Mouse (Mus musculus): ENCODE data around the gene Retnla. TPM values are rescaled to one million over a fixed set of nuclear protein-coding genes. Genes with fewer than 3 reads are reported as not detected.
"Not testable (repeated sequence)": the region's sequence is repeated elsewhere in the genome, so short reads cannot be mapped to it uniquely, and the experiment has no call there.

Retnla gene
- polyA plus RNA-seq, 1 experiment from 2014 or later = not detected

DNA sequence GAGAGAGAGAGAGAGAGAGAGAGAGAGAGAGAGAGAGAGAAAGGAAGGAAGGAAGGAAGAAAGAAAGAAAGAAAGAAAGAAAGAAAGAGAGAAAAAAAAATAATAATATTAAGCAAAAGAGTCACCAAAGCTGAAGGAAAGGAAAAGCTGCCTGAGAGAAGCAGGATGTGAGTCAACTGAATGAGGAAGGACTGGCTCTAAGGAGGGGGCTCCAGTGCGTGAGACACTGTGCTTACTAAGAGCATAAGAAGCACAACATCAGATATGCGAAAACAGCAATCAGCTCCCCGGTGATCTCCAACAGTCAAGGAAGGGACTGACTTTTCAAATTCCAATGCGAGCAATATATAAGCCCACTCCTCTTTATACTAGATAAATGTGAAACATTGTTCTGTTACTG, 13.3 kb upstream of the Retnla start:
- Histone ChIP-seq H3K4me3 (replicated peaks) (no peak overlapping the region), H3K27me3 (no peaks in the 10 kb centered on the region), H3K4me2 (no peak overlapping the region), H3K9ac (no peak overlapping the region), H3K36me3 (no peaks in the 10 kb centered on the region), H3K27ac (no peak overlapping the region), H3K4me1 (replicated peaks) (no peaks in the 10 kb centered on the region), H3K9me3 (replicated peaks) (no peaks in the 10 kb centered on the region)
- WGBS (ENCODE audit: insufficient replicate concordance) = 46% methylated on average over 4 of the region's 4 CpGs
- DNase-seq (no peak), ATAC-seq (ENCODE audit: low read depth) (no peak)

DNA sequence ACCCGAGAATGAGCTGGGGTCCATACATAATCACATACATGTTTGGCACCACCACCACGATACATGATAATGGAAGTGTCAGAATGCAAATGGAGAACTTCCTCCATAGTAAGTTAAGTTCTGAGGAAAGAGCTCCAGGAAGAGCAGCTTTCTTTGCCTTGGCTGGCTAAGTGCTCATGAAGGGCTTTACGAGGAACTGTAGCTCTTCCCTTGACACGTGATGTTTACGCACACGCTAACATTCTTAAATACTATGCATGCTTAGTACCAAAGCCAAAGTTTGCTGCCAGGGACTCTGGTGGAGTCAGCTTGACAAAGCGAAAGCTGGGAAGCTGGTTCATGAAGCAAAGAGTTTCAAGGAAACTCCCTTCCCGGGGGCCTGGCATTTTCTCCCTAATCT, 10.3 kb upstream of the Retnla start:
- DNase-seq (no peak), ATAC-seq (ENCODE audit: low read depth) (no peak)
- no peaks in the 10 kb centered on the region for H3K4me1 ChIP-seq (replicated peaks)

DNA sequence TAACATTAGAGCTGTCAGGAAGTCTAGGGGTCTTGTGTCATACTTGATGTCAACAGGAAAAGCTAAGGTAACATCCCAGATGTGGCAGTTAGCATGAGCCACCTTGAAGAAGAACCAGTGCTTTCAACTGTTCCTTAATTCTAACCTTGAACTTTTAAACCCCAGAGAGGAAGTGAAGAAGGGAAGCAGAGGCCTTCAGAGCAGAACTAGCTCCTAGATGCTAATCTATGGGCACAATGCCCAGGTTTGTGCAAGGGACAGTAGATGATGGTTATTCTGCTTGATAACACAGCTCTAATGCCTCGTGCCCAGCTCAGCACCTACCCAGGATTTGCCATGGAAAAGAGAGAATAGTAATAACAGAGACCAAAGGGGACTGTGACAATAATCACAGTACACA, 8.7 kb upstream of the Retnla start:
- H3K9ac ChIP-seq; H3K27ac ChIP-seq; DNase-seq; H3K4me1 ChIP-seq (replicated peaks); H3K36me3 ChIP-seq; H3K4me3 ChIP-seq (replicated peaks); ATAC-seq (ENCODE audit: low read depth); H3K9me3 ChIP-seq (replicated peaks); H3K4me2 ChIP-seq; H3K27me3 ChIP-seq: not testable (repeated sequence)
- 24% methylated on average over 1 of the region's 1 CpGs for WGBS (ENCODE audit: insufficient replicate concordance)

More for the DNA sequence above, 10.3 kb upstream of the Retnla start:
- no peaks in the 10 kb centered on the region for H3K36me3 ChIP-seq
- H3K9me3 ChIP-seq (replicated peaks) = no peaks in the 10 kb centered on the region
- H3K4me2 ChIP-seq = no peak overlapping the region
- H3K9ac ChIP-seq = no peak overlapping the region
- no peak overlapping the region for H3K4me3 ChIP-seq (replicated peaks)
- WGBS (ENCODE audit: insufficient replicate concordance) = 66% methylated on average over 8 of the region's 8 CpGs
- H3K27ac ChIP-seq = no peak overlapping the region
- no peaks in the 10 kb centered on the region for H3K27me3 ChIP-seq

DNA sequence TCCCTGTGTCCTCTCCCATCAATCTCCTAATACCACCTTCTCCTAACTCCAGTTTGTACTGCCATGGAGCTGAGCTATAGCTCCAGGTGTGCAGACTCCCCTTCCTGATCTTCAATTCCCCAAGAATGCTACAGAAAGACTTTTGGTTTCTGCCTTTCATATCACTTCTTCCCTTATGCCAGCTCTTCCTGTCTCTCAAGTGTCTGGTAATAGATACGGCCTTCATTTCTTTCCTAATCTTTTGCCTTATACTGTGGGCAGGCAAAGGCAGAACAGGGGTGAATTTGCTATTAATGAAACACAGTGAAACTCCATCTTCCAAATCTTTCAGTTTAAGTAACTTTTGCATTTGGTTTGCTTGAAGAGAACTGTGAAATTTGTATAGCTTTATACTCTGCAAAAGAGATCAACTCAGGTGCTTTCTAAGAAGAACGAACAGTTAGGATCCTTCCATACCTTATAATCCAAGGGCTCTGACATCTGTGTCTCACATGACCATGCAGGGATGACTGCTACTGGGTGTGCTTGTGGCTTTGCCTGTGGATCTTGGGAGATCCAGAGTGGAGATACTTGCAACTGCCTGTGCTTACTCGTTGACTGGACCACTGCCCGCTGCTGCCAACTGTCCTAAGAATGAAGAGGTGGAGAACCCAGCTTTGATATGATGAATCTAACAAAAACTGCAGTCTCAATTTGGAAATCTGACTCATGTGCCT, 1.5 kb downstream of the Retnla start:
- no peak overlapping the region for H3K4me3 ChIP-seq (replicated peaks)
- no peak for ATAC-seq (ENCODE audit: low read depth)

DNA sequence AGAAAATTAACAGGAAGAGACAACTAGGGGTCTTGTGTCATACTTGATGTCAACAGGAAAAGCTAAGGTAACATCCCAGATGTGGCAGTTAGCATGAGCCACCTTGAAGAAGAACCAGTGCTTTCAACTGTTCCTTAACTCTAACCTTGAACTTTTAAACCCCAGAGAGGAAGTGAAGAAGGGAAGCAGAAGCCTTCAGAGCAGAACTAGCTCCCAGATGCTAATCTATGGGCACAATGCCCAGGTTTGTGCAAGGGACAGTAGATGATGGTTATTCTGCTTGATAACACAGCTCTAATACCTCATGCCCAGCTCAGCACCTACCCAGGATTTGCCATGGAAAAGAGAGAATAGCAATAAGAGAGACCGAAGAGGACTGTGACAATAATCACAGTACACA, 22.7 kb downstream of the Retnla start:
- not testable (repeated sequence) for H3K9ac ChIP-seq; H3K4me2 ChIP-seq; H3K4me1 ChIP-seq (replicated peaks); DNase-seq; ATAC-seq (ENCODE audit: low read depth); H3K4me3 ChIP-seq (replicated peaks); H3K27me3 ChIP-seq; H3K9me3 ChIP-seq (replicated peaks); H3K27ac ChIP-seq; H3K36me3 ChIP-seq
- WGBS (ENCODE audit: insufficient replicate concordance) = 74% methylated on average over 1 of the region's 1 CpGs

More for the DNA sequence above, 1.5 kb downstream of the Retnla start:
- Histone ChIP-seq H3K36me3 (no peaks in the 10 kb centered on the region), H3K4me1 (replicated peaks) (no peaks in the 10 kb centered on the region), H3K9me3 (replicated peaks) (no peaks in the 10 kb centered on the region), H3K4me2 (no peak overlapping the region), H3K27ac (no peak overlapping the region), H3K27me3 (no peaks in the 10 kb centered on the region), H3K9ac (no peak overlapping the region)
- 52% methylated on average over 4 of the region's 4 CpGs for WGBS (ENCODE audit: insufficient replicate concordance)
- DNase-seq = no peak

DNA sequence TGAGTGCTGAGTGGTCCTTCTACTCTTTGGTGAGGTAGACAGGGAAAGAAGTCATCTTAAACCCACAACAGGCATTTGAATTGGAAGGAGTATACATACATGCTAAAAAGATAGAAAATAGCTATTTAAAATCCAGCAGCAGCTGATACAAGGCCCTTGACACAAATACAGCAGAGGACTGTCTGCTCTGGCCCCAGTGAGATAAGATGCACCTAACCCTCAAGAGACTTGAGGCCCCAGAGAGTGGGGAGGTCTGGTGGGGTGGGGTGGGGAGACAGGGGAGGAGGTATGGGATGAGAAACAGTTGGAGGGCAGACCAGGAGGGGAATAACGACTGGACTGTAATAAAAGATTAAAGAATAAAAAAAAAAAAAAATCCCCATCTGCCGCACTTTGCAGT, 25.3 kb downstream of the Retnla start:
- ATAC-seq (ENCODE audit: low read depth) (peak; percentile 79), DNase-seq (peak; percentile 20)
- Histone ChIP-seq H3K4me3 (replicated peaks) (no peak overlapping the region), H3K27ac (no peak overlapping the region), H3K4me1 (replicated peaks) (peaks cover 8% of the 10 kb centered on the region; the same call in 1 of the 2 replicates), H3K27me3 (no peaks in the 10 kb centered on the region), H3K9ac (no peak overlapping the region), H3K4me2 (no peak overlapping the region), H3K9me3 (replicated peaks) (no peaks in the 10 kb centered on the region), H3K36me3 (no peaks in the 10 kb centered on the region)
- 42% methylated on average over 2 of the region's 2 CpGs for WGBS (ENCODE audit: insufficient replicate concordance)

DNA sequence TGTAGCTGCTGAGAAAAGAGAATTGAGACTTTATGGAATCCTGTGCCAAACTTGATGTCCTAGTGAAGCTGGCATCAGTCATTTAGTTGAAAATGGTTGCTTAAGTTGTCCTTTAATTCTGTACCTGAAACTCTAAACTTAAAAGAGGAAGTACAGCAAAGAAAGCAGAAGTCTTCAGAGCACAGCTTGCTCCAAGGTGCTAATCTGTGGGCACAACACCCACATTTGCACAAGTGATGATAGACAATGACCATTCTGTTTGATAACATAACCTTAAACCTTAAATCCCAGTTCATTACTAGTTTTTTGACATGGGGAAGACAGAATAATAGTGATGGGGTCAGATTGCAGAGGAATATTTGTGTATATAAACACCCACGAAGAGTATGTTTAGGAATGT, 26.3 kb downstream of the Retnla start:
- no peaks in the 10 kb centered on the region for H3K9me3 ChIP-seq (replicated peaks)
- H3K9ac ChIP-seq = no peak overlapping the region
- ATAC-seq (ENCODE audit: low read depth) = no peak
- H3K4me1 ChIP-seq (replicated peaks) = peaks cover 8% of the 10 kb centered on the region; the same call in 1 of the 2 replicates
- WGBS (ENCODE audit: insufficient replicate concordance) = 56% methylated on average over 1 of the region's 1 CpGs
- H3K4me3 ChIP-seq (replicated peaks) = no peak overlapping the region
- H3K36me3 ChIP-seq = no peaks in the 10 kb centered on the region
- H3K4me2 ChIP-seq = no peak overlapping the region
- no peaks in the 10 kb centered on the region for H3K27me3 ChIP-seq
- no peak for DNase-seq
- no peak overlapping the region for H3K27ac ChIP-seq

DNA sequence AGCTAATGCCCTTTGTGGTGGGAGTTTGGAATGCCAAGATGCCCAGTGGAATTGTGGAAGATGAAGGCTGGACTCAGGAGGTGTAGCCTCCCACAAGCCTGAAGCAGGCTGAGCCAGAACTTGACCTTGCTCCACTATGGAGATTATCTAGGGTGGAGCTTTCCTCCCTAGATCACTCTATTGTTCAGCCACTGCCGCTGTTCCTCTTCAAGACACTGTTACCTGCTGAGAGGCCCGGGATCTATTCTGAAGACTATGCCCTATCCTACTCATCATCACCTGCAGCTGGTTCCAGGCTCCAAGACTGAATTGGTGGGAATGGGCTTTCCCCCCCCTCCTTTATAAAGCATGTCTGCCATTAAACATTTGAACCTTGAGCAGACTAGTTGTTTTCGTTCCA, 27.3 kb downstream of the Retnla start:
- ATAC-seq (ENCODE audit: low read depth) (no peak), DNase-seq (no peak)
- 68% methylated on average over 3 of the region's 3 CpGs for WGBS (ENCODE audit: insufficient replicate concordance)

DNA sequence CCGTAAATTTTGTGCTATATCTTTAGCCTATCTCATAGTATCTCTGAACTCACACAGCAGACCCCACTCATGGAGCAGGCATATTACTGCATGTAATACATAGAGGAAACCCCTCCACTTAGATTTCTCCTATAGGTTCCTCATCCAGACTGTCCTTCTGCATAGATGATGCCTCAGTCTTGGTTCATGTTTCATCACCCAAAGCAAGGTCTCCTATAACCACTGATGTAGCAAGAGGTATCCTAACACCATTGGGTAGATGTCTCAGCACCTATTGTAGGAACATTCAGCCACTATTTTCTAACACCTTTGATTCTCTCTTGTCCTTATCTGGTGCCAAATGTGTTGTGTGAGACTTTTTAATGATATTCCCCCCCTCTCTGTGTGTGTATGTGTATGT, 29.4 kb downstream of the Retnla start:
- no peak for DNase-seq
- no peaks in the 10 kb centered on the region for H3K9me3 ChIP-seq (replicated peaks)
- no peak overlapping the region for H3K4me3 ChIP-seq (replicated peaks)
- H3K27me3 ChIP-seq = no peaks in the 10 kb centered on the region
- peaks cover 8% of the 10 kb centered on the region; the same call in 1 of the 2 replicates for H3K4me1 ChIP-seq (replicated peaks)
- no peak overlapping the region for H3K27ac ChIP-seq
- WGBS (ENCODE audit: insufficient replicate concordance) = 72% methylated on average over 1 of the region's 1 CpGs
- no peak overlapping the region for H3K4me2 ChIP-seq
- ATAC-seq (ENCODE audit: low read depth) = no peak
- no peaks in the 10 kb centered on the region for H3K36me3 ChIP-seq
- no peak overlapping the region for H3K9ac ChIP-seq

More for the DNA sequence above, 27.3 kb downstream of the Retnla start:
- Histone ChIP-seq H3K9me3 (replicated peaks) (no peaks in the 10 kb centered on the region), H3K27me3 (no peaks in the 10 kb centered on the region), H3K4me2 (no peak overlapping the region), H3K9ac (no peak overlapping the region), H3K4me3 (replicated peaks) (no peak overlapping the region), H3K27ac (no peak overlapping the region), H3K36me3 (no peaks in the 10 kb centered on the region), H3K4me1 (replicated peaks) (peaks cover 8% of the 10 kb centered on the region; the same call in 1 of the 2 replicates)

DNA sequence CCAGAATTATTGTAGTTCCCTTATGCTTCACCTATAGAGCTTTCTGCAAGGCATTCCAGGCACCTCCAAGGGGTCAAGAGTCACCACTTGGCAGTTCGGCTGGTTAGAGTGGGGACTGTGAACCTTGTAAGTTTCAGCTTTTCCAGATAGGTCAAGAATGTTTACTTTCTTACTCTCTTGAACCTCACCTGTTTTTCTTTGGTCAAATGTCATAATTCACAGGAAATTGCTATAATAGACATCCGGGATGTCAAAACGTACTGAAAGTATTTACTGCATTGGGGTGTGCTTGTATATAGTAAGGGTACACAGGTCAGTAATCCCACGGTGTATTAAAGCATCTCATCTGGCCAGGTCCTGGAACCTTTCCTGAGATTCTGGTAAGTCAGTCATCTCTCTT, 30.0 kb downstream of the Retnla start, which contains the start of gene Retnlg:
TSS of gene Retnlg (plus strand) at position 301 of the 400 bp plus-strand sequence.
- Histone ChIP-seq H3K9me3 (replicated peaks) (no peaks in the 10 kb centered on the region), H3K4me1 (replicated peaks) (peaks cover 4% of the 10 kb centered on the region; the same call in 1 of the 2 replicates), H3K9ac (no peak within 1 kb of the TSS), H3K27me3 (no peaks in the 10 kb centered on the region), H3K4me3 (replicated peaks) (no peak within 1 kb of the TSS), H3K27ac (no peak within 1 kb of the TSS), H3K36me3 (no peaks in the 10 kb centered on the region), H3K4me2 (no peak within 1 kb of the TSS)
- no peak for DNase-seq
- ATAC-seq (ENCODE audit: low read depth) = no peak
- WGBS (ENCODE audit: insufficient replicate concordance) = 59% methylated on average over 4 of the region's 4 CpGs

DNA sequence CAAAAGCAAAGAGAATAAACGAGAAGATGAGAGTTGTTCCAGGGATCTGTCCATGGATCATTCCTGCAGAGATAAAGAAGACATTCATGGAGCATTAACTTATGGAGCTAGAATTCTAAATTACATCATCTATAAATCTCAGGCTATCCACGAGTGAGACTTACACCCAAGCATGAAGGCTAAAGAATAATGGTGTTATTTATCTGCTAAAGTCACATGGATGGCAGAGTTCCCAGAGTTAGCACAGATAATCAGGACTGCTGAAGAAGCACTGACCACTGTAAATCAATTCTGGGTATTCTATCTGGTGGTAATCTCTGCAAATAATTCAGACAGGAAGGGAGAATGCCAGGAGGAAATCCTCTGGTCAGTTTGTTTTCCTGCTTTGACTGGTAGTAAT, 48.4 kb downstream of the Retnla start:
- Histone ChIP-seq H3K4me3 (replicated peaks) (no peak overlapping the region), H3K4me1 (replicated peaks) (no peaks in the 10 kb centered on the region), H3K36me3 (no peaks in the 10 kb centered on the region), H3K27me3 (no peaks in the 10 kb centered on the region), H3K27ac (no peak overlapping the region), H3K9me3 (replicated peaks) (no peaks in the 10 kb centered on the region), H3K4me2 (no peak overlapping the region), H3K9ac (no peak overlapping the region)
- WGBS (ENCODE audit: insufficient replicate concordance) = 38% methylated on average over 2 of the region's 2 CpGs
- no peak for DNase-seq
- no peak for ATAC-seq (ENCODE audit: low read depth)

Data from liver, embryonic 13.5 days (tissue).